ENCODE assay signal across 8 mouse cellular contexts in the genomic region with DNA sequence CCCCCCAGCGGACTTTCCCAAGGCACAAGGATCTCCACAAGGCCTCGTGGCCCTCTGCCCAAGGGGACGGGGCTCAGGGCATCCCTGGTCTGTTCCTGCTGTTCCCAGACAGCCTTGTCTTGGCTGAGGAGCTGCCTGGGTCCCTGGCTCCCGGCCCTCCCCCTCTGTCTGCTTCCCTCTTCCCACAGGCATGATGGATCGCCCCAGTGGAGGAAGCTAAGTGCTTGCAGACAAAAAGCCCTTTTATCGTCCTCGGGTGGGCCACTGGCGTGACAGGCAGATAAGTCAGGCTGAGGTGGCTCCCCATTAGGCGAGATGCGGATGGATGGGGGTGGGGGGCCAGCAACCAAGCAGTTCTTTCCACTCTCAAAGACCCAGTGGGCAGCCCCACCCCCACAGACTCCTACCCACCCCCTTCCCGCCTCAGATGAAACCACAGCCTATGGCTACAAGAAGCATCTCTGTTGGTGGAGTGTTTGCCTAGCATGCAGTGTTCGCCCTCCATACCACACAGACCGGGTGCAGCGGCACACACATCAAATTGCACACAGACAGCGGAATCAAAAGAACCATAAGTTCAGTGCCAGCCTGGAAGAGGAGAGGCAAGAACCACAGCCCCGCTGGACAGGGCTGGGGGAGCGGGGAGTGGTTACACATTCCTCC. TPM values are rescaled to one million over a fixed set of nuclear protein-coding genes. Genes with fewer than 3 reads are reported as not detected.
DNase-seq lines count a peak whose midpoint lies in the region; ATAC-seq and TF ChIP-seq lines count a peak whose summit lies in the region.

No protein-coding gene starts in this region.

- no peak for TF ChIP-seq CTCF in intestine, postnatal 0 days (IDR thresholded peaks at IDR 0.05; ENCODE audit: low read depth)

- DNase-seq in intestine, embryonic 14.5 days (ENCODE audit: low spot score), result peak; percentile 81
- peak; percentile 33 for DNase-seq in ZHBTc4 (ENCODE audit: low read depth, low spot score)
- DNase-seq in limb, embryonic 14.5 days (ENCODE audit: low spot score), result peak; percentile 67
- DNase-seq in cerebellum, adult 11 months, result no peak
- DNase-seq in frontal cortex, postnatal 36 days (ENCODE audit: low spot score in 2 of 2), result no peak

- H3K4me1 ChIP-seq in intestine, embryonic 14.5 days (replicated peaks; ENCODE audit: control insufficient read depth, insufficient read depth, low read length), result peaks cover 57% of the 10 kb centered on the region
- H3K4me1 ChIP-seq in intestine, postnatal 0 days (replicated peaks; ENCODE audit: control insufficient read depth, insufficient read depth, low read length), result 0 out of 2 replicates have a peak, but pooled peaks cover 4% of the 10 kb centered on the region
- peaks cover 100% of the 10 kb centered on the region for H3K4me1 ChIP-seq in heart, embryonic 13.5 days
- H3K4me1 ChIP-seq in limb, embryonic 14.5 days (ENCODE audit: control insufficient read depth, insufficient read depth, low read length), result peaks cover 72% of the 10 kb centered on the region
- H3K4me1 ChIP-seq in neural tube, embryonic 15.5 days, result peaks cover 96% of the 10 kb centered on the region

- no peak overlapping the region for H3K4me3 ChIP-seq in intestine, embryonic 14.5 days (ENCODE audit: low read depth, low read length)
- H3K4me3 ChIP-seq in intestine, postnatal 0 days (ENCODE audit: low read depth, low read length), result no peak overlapping the region
- H3K4me3 ChIP-seq in heart, embryonic 13.5 days, result no peak overlapping the region; the same call in 1 of the 2 replicates
- H3K4me3 ChIP-seq in limb, embryonic 14.5 days (replicated peaks; ENCODE audit: low read length), result no peak overlapping the region
- H3K4me3 ChIP-seq in neural tube, embryonic 15.5 days (replicated peaks), result no peak overlapping the region

- ATAC-seq in intestine, embryonic 14.5 days (replicated peaks; ENCODE audit: low FRiP score, low TSS enrichment, low read depth), result peak; percentile 71
- no peak for ATAC-seq in intestine, postnatal 0 days
- ATAC-seq in heart, embryonic 13.5 days (ENCODE audit: extremely low read depth, insufficient number of reproducible peaks, low FRiP score, low TSS enrichment), result peak; percentile 21; the same call in 1 of the 2 replicates
- ATAC-seq in limb, embryonic 14.5 days (ENCODE audit: low FRiP score, low read depth), result peak; percentile 38
- peak; percentile 79 for ATAC-seq in neural tube, embryonic 15.5 days (ENCODE audit: low FRiP score)

- H3K27ac ChIP-seq in intestine, embryonic 14.5 days (ENCODE audit: low read depth), result peak overlapping the region; percentile 67
- no peak overlapping the region for H3K27ac ChIP-seq in intestine, postnatal 0 days (ENCODE audit: low read depth, low read length)
- H3K27ac ChIP-seq in heart, embryonic 13.5 days (replicated peaks), result peak overlapping the region; percentile 84
- peak overlapping the region; percentile 67 for H3K27ac ChIP-seq in limb, embryonic 14.5 days (replicated peaks; ENCODE audit: low read depth, low read length)
- H3K27ac ChIP-seq in neural tube, embryonic 15.5 days (replicated peaks), result peak overlapping the region; percentile 89

- no peaks in the 10 kb centered on the region for H3K9me3 ChIP-seq in intestine, embryonic 14.5 days (ENCODE audit: control insufficient read depth, low read length)
- H3K9me3 ChIP-seq in intestine, postnatal 0 days (ENCODE audit: control insufficient read depth), result no peaks in the 10 kb centered on the region
- no peaks in the 10 kb centered on the region for H3K9me3 ChIP-seq in heart, embryonic 13.5 days
- H3K9me3 ChIP-seq in limb, embryonic 14.5 days (ENCODE audit: control insufficient read depth, low read length), result no peaks in the 10 kb centered on the region
- no peaks in the 10 kb centered on the region for H3K9me3 ChIP-seq in neural tube, embryonic 15.5 days (replicated peaks)

- H3K36me3 ChIP-seq in intestine, embryonic 14.5 days (ENCODE audit: control insufficient read depth, insufficient read depth, low read length), result 0 out of 2 replicates have a peak, but pooled peaks cover 7% of the 10 kb centered on the region
- no peaks in the 10 kb centered on the region; the same call in 1 of the 2 replicates for H3K36me3 ChIP-seq in intestine, postnatal 0 days (ENCODE audit: control insufficient read depth, insufficient read depth)
- 0 out of 2 replicates have a peak, but pooled peaks cover 3% of the 10 kb centered on the region for H3K36me3 ChIP-seq in heart, embryonic 13.5 days
- peaks cover 14% of the 10 kb centered on the region for H3K36me3 ChIP-seq in limb, embryonic 14.5 days (ENCODE audit: control insufficient read depth, insufficient read depth, low read length)
- H3K36me3 ChIP-seq in neural tube, embryonic 15.5 days, result no peaks in the 10 kb centered on the region

- H3K27me3 ChIP-seq in intestine, embryonic 14.5 days (replicated peaks; ENCODE audit: control insufficient read depth, insufficient read depth, low read length), result no peaks in the 10 kb centered on the region
- H3K27me3 ChIP-seq in intestine, postnatal 0 days (replicated peaks; ENCODE audit: control insufficient read depth, insufficient read depth, low read length), result no peaks in the 10 kb centered on the region
- H3K27me3 ChIP-seq in heart, embryonic 13.5 days (replicated peaks), result no peaks in the 10 kb centered on the region
- H3K27me3 ChIP-seq in limb, embryonic 14.5 days (ENCODE audit: control insufficient read depth, insufficient read depth, low read length), result no peaks in the 10 kb centered on the region
- no peaks in the 10 kb centered on the region for H3K27me3 ChIP-seq in neural tube, embryonic 15.5 days (replicated peaks)

- 13% methylated on average over 17 of the region's 17 CpGs for WGBS in intestine, embryonic 14.5 days
- WGBS in intestine, postnatal 0 days, result 41% methylated on average over 17 of the region's 17 CpGs
- 22% methylated on average over 17 of the region's 17 CpGs for WGBS in heart, embryonic 13.5 days
- 16% methylated on average over 17 of the region's 17 CpGs for WGBS in limb, embryonic 14.5 days
- WGBS in neural tube, embryonic 15.5 days, result 5% methylated on average over 17 of the region's 17 CpGs

- H3K4me2 ChIP-seq in intestine, embryonic 14.5 days (ENCODE audit: low read length), result peak overlapping the region; percentile 26
- H3K4me2 ChIP-seq in intestine, postnatal 0 days (replicated peaks; ENCODE audit: low read depth), result no peak overlapping the region
- peak overlapping the region; percentile 47 for H3K4me2 ChIP-seq in heart, embryonic 13.5 days
- peak overlapping the region; percentile 29; the same call in 1 of the 2 replicates for H3K4me2 ChIP-seq in limb, embryonic 14.5 days (replicated peaks; ENCODE audit: low read depth, low read length, severe bottlenecking)
- peak overlapping the region; percentile 42 for H3K4me2 ChIP-seq in neural tube, embryonic 15.5 days

- H3K9ac ChIP-seq in intestine, embryonic 14.5 days (ENCODE audit: low read length), result no peak overlapping the region
- no peak overlapping the region for H3K9ac ChIP-seq in intestine, postnatal 0 days (ENCODE audit: low read depth, low read length)
- H3K9ac ChIP-seq in heart, embryonic 13.5 days, result peak overlapping the region; percentile 71
- H3K9ac ChIP-seq in limb, embryonic 14.5 days (ENCODE audit: low read depth, low read length, severe bottlenecking), result peak overlapping the region; percentile 38
- H3K9ac ChIP-seq in neural tube, embryonic 15.5 days (replicated peaks), result peak overlapping the region; percentile 20

- no peak for TF ChIP-seq POLR2A in limb, embryonic 14.5 days (IDR thresholded peaks at IDR 0.05; ENCODE audit: borderline replicate concordance, extremely low read depth, insufficient read depth, insufficient read length)

RNA-seq across cellular contexts. Expression of a gene that starts 27.0 kb away (rescaled TPM):
- 26.1 and 27.5 TPM in 2 replicates for polyA plus RNA-seq in intestine, embryonic 14.5 days (2014; fragmentation: Nextera tagmentation; extraction: Ambion mirVana)
- polyA plus RNA-seq in intestine, postnatal 0 days (2015; fragmentation: Nextera tagmentation; extraction: Ambion mirVana), result 7.1 and 7.6 TPM in 2 replicates
- 16.5 and 17.0 TPM in 2 replicates for polyA plus RNA-seq in heart, embryonic 13.5 days (2015; fragmentation: Nextera tagmentation; extraction: Ambion mirVana)
- 75.9 and 89.8 TPM in 2 replicates for polyA plus RNA-seq in limb, embryonic 14.5 days (2012; rRNA removed)
- 37.0 and 39.3 TPM in 2 replicates for polyA plus RNA-seq in limb, embryonic 14.5 days (2014; fragmentation: Nextera tagmentation; extraction: Ambion mirVana)
- polyA plus RNA-seq in neural tube, embryonic 15.5 days (2015; fragmentation: Nextera tagmentation; extraction: Ambion mirVana), result 24.2 and 28.5 TPM in 2 replicates

Comparison
In these comparisons a context has a peak if more than half of its experiments do, and no peak if none do; other contexts are left out.
1. DNase-seq: peak in intestine, embryonic 14.5 days (single experiment), ZHBTc4 (single experiment) and limb, embryonic 14.5 days (single experiment); none in cerebellum, adult 11 months (single experiment) and frontal cortex, postnatal 36 days (0 of 2).
2. H3K9ac ChIP-seq: peak in heart, embryonic 13.5 days (single experiment), limb, embryonic 14.5 days (single experiment) and neural tube, embryonic 15.5 days (single experiment); none in intestine, embryonic 14.5 days (single experiment) and intestine, postnatal 0 days (single experiment).